Mouse (Mus musculus) CD8-positive naive resting alpha-beta T cell, adult 2 months (primary cell): ENCODE results near the gene A630095N17Rik.

Source experiments
- DNase-seq, 2 experiments: peaks; one replicate each; pipeline ENCODE4 v3.0.0; 2022; ENCODE audit warnings: low read depth in 2 of 2, low spot score in 2 of 2

The A630095N17Rik gene

GRCm38 (mm10) chr1:75231664-75232152 is at the start of gene A630095N17Rik:
Gene A630095N17Rik (minus strand): TSS chr1:75232102.
- no peak for DNase-seq

- no peak for DNase-seq
Observed at GRCm38 (mm10) chr1:75278228-75278627, 46.3 kb upstream of the A630095N17Rik start, which contains the start of gene Resp18. Gene Resp18 (minus strand): TSS chr1:75278415.

GRCm38 (mm10) chr1:75277195-75278188 is 45.6 kb upstream of the A630095N17Rik start:
- DNase-seq = no peak

- DNase-seq = no peak
Observed at GRCm38 (mm10) chr1:75264091-75264880, 32.4 kb upstream of the A630095N17Rik start, which contains the start of gene Ptprn. Gene Ptprn (minus strand): TSS chr1:75264502.

DNA sequence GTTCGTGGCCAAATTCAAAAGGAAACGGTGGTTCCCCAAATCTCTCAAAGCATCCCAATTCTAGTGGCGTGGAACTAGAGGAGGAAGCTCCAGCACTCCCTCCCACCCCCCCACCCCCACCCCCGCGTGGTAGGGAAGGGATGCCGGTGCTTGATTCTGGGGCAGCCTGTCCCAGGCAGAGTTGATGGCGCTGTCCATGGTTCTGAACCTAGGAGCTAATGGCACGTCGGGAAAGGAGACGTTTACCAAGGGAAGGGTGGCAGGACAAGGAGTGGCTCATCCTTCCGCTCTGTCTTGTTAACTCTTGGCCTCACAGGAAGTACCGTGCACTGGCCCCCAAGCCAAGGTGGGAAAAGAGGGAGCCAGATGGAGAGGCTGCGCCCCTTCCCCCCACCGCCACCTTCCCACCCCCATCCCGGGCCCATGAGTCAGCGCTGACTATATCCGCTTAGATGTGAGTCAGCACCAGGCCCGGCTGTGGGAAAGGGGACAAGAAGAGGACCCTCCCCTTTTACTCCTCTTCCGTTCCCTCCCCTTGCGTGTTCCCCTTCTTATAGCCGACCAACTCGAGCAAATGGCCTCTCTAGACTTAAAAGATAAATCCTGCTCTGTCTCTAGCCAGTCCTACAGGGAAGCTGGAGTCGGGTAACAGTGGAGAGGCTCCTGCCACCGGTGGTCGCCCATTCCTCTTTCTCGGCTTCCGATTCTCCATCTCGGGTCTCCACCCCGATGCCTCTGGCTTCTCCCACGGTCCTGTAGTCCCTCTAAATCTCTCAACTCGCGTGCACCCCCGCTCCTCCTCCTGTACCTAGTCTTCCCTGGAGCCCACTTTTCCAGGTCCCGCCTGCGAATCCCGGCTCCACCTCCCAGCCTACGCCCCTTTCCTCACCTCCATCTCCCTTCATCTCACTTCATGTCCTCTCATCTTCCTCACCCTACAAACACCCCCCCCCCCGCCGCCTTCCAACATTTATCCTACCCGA is 31.4 kb upstream of the A630095N17Rik start:
- no peak for DNase-seq

- no peak for DNase-seq
Observed at GRCm38 (mm10) chr1:75261278-75261677, 29.4 kb upstream of the A630095N17Rik start.

DNA sequence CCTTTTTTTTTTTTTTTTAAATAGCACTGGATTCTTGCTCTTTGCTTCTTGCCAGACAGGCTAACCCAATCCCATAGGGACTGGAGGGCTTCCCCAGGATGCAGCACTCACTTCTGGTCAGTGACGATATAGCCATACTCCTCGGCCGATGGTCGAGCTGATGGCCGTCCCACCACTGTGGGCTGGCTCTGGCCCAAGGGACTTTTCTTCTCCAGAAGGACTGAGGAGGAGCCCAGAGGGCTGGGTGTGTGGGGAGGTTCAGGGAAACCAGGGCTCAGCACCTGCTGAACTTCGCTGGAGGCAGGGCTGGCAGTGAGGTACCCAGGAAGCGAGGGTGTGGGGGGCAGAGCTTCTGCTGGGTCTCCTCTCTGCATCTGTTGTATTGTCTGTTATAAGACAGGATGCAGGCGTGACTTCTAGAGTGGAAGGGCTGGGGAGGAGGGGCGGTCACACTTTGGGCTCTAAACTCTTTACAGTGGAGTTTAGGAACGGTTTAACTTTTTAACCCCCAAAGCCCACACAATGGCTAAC is 23.7 kb upstream of the A630095N17Rik start:
- no peak for DNase-seq

DNA sequence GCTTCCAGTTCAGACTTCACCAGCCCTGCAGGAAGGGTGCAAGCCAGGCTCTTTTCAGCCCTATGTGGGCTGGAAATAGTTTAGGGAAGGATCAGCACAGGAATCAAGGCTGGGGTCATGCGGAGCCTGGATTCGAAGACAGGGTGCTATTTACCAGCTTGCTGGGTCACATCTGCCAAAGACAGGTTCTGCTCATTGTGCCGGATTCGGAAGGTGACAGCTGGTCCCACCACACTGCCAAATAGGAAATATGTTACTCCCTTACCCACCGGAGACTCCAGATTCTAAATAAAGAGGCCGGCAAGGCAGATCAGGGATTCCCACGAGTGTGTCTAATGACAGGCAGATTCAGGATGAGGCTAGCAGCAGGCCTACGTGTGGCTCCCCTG is 22.7 kb upstream of the A630095N17Rik start:
- DNase-seq = no peak

DNA sequence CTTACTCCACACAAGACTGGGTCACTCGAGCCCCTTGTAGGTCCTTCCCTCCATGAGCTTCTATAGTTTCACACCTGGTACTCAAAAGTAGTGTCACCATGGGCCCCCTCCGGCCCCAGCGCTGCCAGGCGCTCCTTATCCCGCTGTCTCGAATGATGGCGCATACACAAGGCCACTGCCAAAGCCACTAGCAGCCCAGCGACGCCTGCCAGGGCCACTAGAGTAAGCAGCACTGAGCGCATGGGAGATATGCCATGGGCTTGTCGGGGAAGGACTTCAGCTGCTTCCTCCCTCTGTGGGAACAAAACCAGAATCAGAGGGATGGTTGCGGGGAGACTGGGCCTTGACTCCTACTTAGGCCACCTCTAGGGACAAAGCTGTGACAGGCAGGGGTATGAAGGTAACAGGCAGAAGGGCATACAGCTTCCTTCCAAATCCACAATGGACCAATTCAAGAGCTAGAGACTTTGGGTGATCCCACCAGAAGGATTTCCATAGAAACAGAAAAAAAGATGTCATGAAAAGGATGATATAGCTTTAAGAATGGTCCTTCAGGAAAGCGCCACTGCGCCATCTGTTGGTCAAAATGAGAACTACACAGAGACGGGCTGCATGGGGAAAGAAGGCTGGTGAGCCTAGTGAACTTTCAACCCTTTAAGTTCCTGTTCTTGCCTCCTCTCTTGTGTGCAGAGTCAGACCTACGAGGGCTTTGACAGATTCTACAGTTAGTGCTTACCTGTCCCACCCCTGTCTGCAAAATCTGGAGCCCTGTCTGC is 22.1 kb upstream of the A630095N17Rik start:
- peak; percentile 83 to 89 for DNase-seq

DNA sequence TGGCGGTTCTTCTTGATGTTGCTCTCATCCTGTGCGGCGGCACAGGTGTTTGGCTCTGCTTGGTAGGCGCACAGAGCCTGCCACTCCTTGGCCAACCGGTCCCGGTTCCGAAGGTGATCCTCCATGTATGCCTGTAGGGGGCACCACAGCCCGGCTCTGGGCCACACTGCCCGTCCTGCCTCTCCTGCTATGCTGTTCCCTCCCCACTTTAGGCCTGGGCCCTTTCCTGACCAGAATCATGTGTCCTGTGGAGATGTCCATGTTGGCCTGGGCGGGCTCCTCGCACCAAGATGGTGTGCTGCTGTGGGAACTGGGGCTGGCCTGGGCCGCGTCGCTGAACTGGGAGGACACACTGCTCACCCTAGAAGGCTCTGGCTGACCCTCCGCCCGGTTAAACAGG is 21.1 kb upstream of the A630095N17Rik start:
- DNase-seq = no peak

GRCm38 (mm10) chr1:75252308-75252707 is 20.4 kb upstream of the A630095N17Rik start:
- no peak for DNase-seq

DNA sequence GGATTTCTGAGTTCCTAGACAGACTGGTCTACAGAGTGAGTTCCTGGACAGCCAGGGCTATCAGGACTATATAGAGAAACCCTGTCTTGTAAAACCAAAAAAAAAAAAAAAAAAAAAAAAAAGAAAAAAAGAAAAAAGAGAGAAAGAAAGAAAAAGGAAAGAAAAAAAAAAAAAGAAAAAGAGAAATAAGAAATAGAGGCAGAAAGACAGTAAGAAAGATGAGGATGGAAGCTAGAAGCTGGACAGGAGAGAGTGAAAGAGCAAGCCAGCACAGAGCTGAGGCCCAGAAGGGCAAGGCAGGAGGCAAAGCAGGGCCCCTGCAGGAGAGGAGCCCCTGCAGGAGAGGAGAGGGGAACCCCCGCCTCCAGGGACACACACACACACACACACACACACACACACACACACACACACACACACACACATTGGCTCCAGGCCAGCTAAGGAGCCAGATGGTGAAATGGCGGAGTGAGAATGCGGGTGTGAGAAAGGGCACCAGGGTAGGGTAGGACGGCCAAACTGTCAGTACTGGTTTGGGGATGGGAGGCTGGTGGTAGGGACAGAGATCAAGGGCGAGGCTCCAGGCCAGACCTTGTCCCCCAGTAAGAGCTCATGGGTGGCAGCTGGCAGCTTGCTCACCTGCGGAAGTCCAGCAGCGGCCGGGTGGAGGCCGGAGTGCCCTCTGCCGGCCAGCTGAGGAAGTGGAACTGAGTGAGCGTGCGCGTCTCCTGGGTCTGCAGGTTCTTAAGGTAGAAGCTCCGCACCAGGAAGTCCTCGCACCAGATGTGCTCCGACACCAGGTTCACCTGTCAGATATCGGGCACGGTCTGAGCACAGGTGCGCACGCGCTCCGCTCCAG is 19.4 kb upstream of the A630095N17Rik start:
- DNase-seq = peak; percentile 82 to 84

DNA sequence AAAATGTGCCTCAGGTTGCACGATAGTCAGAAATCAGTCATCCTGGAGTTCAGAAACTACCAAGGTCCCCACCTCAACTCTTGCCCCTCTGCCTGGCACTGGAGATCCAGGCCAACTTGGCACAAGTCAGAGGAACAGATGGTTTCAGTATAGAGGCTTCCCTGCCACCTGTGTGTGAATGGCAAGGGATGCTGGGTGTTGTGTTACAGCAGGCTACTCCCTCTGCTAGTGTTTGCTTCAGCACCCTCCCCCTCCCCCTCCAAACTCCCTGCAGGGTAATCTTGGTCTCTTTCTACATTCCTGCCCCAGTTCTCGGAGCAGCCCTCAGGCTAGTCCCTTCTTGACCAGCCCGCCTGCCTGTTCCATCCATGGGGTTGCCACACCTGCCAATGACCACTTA is 18.6 kb upstream of the A630095N17Rik start:
- no peak for DNase-seq

DNA sequence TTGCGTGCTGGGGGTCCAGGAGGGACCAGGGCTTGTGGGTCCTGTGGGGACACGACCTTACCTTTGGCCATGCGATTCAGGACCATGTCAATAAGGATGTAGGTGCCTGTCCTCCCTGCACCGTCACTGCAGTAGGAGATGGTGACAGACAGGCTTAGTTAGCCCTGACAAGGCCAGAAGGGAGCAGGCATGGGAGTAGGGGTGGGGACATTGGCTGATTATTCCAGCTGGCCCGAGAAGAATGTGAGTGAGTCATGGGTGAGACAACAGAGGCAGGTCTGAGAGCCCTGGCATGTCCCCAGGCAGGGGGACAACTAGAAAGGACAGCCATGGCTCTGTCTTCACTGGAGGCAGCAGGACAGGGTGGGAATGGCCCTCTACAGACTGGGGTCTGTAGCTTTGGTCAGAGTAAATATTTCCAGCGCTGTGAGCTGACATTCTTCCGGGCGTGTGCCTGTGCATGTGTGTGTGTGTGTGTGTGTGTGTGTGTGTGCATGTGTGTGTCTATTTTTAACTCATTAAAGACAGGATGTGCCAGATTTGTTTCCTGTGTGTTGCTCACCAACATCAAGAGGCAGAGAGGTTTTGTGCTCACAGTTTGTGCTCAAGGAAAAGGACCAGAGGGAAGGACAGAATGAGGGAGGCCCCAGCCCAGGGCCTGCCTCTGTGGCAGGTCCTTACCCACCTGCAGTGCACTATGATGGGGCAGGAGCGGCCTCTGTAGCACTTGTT is 16.3 kb upstream of the A630095N17Rik start:
- DNase-seq = no peak

GRCm38 (mm10) chr1:75247071-75247930 is 15.4 kb upstream of the A630095N17Rik start:
- DNase-seq = no peak

GRCm38 (mm10) chr1:75244836-75245235 is 12.9 kb upstream of the A630095N17Rik start:
- no peak for DNase-seq
